Mouse (Mus musculus): ENCODE measurements at regions not wholly inside any gene's neighbourhood (a gene's known extent, or its start where the extent isn't known, plus 50 kb on each side); places are given as distances from the start of the nearest gene placed in this dataset.

DNA sequence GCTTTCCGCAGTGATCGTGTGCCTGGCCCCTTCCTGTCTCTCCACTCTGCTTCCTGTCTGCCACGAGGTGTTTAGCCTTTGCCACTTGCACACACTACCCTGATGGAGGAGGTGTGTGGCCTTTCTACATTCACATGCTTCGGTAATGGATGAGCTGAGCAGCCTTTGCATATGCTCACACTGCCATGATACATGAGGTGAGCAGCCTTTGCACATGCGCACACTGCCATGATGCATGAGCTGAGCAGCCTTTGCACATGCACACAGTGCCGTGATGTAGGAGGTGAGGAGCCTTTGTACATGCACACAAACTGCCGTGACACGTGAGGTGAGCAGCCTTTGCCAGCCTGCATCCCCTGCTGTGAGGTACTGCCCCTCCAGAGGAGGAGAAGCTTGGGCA, 58.3 kb downstream of the Erv3 start:
- DNase-seq, result no peak

DNA sequence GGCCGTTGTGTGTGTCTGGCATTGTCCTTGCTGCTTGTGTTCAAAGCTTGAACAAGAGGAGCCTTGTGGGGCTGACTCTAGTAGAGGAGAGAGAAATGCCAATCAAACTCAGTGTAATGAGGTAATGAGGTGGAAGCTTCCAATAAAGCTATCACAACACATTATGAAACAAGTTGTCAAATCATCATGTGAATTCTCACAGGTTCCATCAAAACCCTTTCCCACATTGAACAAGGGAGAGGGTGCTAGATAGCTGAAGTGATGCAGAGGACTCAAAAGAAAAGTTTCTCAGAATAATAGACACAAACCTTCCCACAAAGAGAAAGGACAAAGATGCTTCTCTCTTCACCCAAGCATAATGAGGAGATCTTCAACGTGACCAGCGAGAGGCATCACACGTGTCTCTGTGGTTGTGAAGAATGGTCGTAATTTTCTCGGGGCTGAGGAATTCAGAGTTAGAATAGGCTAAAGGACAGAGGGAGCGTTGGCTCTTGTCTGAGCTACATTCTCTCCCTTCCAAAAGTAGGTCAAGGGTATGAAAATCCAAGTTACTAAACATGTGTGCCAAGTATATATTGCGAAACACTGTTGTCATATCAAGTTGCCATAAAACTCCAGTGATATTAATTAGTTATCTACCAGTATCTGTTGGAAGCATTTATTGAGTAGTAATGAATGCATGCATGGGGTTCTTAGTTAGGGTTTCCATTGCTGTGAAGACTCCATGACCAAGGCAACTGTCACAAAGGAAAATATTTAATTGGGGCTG, 59.2 kb downstream of the Erv3 start:
- no peak for DNase-seq

DNA sequence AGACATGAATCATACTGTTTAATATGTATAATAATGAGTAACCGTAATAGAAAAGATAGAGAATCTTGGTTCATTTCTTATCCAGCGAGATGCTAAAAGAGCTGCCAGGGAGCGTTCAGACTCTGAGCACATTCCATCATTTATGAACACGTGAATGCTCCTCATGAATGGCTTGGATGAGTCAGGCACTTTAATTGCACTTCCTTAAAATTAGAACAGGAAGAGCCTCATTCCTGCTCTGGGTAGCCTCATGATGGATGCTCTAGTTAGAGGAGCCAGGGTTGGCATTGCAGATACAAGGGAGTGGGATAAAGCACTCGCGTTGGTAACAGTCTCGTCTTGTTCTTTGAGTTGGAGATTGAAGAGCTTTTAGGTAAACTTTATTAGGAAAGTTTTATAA, 60.1 kb downstream of the Erv3 start:
- no peak for DNase-seq

DNA sequence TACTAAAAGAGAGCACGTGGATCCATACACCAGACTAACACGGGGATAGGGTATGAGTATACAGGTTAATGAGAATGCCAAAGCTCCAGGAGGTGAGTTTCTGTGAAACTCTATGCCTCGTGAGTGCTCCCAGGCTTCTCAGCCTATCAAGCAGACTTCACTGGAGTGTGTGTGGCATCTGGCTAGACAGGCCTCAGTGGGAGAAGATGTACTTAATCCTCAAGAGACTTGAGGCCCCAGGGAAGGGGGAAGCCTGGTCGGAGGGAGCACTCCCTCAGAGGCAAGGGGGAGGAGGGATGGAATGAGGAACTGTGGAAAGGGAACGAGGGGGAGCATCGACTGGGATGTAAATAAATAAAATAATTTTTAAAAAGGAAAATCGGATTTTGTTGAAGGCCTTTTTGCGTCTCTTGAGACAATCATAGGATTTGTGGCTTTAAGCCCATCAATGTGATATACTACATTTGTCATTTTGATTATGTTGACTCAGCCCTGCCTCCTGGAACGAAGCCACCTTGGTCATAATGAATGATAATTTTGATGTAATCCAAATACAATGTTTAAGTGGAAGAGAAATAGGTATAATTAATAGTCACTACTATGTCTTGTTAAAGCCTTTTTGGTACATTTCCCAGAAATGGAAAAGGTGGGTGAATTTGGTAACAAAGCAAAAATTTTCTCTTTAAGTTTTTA, 62.4 kb downstream of the Erv3 start:
- no peak for DNase-seq

DNA sequence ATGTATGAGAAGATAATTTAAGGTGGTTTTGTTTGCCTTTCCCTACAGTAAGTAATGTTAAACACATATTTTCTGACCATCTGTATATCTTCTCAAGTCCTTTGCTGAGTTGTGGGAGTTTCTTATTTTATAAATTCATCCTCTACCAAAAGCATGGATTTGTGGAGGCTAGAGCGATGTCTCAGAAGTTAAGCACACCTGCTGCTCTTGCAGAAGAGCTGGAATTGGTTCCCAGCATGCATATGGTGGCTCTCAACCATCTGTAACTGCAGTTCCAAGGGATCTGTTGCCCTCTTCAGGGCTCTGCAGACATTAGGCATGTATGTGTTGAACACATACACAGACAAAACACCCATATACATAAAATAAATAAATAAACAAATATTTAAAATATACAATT, 84.2 kb downstream of the Erv3 start:
- DNase-seq, result no peak

DNA sequence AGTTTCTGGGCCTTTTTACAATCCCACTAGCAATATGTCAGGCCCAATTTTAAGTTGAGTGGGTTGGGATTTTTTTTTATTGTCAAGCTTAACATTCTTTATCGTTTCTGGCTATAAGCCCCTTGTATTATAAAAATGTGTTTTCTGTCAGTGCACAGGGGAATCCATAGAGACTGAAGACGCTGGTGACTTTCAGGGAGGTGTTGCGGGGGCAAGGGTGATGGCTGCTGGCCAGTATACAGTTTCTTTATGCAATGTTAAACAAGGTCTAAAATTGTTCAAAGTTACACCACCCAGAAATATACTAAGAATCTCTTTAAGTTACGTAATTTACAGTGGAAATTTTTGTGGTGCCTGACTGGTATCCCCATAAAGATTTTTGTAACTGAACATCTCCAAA, 85.9 kb downstream of the Erv3 start:
- no peak for DNase-seq

DNA sequence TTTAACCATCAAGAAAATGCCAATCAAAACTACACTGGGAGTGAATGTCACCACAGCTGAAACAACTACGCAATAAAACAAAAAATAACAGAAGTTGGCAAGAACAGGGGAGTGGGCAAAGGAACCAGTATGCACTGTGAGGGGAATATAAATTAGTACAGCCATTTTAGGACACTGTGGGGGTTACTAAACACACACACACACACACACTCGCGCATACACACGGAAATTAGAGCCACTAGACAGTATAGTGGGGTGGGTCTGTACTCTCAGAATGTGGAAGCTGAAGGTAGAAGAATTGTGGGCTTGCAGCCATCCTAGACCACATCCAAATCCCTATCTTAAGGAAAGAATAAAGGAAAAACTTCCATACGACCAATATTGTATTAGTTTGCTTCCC, 87.4 kb downstream of the Erv3 start:
- DNase-seq, result no peak

DNA sequence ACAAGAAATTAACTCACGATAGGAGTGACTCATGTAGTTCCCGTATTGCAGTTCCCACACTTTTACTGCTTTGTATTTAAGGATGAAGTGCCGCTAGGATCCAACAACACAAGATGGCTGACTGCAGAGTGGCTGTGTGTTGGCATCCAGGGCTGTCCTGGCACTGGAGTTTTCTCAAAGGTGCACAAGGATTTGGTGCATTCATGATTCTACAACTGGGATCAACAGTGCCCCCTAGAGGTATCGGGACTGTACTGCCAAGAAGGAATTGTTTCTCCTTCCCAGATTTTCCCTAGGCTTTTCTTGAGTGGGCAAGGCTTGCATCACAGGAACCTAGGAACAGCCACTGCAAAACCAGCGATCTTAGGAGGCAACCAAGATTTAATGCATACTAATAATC, 88.7 kb downstream of the Erv3 start:
- DNase-seq, result peak; percentile 4

DNA sequence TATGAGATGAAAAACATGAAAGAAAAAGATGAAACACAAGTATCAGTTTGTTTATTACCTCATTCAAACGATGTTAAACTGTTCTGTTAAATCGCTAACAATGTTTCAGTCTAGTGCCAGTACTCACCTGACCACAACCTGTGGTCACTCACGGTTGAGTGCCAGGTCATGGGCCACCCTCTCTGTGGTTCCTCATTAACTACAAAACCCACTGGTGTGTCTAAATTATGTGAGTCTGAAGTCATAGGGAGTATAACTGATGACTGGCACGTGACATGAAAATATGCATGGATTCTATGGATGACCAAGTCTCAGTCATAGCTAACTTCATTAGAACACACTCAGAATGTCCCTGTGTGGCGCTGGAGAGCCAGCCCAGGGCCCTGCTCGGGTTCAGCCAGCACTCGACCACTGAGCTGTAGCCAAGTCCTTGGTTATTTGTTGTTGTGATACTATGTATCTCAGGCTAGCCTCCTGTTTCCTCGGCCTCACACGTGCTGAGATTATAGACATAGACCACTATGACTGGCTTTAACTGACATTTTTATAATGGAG, 89.8 kb downstream of the Erv3 start:
- DNase-seq, result no peak

DNA sequence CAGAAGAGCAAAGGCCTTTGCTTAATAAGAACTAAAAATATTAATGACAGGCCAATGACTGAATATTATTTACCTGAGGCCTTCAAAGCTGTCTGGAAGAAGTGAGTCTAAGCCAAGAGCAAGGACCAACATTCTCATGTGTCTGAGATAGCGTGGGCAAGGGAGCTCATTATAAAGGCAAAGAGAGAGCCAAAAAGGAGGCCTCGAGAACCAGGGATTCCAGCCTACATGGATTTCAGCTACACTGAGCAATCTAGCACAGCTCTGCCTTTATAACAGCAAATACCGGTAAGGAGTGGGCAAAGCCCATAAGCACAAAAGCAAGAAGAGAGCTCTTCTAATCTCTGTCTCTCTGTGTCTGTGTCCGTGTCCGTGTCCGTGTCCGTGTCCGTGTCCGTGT, 93.0 kb downstream of the Erv3 start:
- no peak for DNase-seq

DNA sequence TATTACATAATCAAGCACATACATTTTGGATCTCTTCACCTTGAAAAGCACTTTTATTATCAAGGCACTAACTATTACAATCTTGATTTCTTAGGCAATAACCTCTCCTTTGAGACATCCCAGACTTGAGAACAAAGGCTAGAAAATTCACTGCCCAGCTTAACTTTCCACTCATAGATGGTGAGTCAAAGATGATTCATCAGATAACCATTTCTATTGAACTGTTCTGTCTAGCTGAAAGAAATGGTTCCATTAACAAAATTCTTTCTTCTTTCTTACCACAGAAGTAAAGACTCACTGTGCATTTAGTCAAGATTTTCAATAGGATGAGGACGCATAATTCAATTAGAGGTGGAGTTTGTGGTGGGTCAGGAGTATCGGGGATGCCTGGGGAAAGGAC, 98.0 kb downstream of the Erv3 start:
- no peak for DNase-seq

DNA sequence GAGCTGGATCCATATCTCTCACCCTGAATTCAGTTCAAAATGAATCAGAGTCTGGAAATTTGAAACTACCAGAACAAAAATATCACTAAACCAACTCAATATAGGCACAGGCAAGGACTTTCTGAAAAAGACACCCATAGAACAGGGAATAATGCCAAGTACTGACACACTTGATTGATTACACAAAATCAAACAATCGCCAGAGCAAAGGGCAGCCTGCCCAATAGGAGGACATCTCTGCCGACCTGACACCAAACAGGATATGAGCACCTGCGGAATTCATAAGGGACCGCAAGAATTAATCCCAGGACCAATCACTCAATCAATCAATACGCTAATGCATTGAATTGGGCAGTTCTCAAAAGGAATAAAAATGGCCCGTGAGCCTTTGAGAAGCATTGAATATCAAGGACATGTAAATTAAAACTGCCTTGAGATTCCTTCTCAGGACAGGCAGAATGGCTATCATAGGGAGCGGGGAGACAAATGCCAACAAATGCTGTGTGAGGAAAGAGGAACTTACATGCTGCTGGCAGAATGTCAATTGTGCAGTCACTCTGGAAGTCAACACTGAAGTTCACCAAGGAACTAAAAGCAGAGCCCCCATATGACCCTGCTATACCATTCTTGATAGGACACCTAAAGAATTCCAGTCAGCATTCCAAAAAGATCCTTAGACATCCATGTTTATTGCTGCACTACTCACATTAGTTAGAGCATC, 102.2 kb downstream of the Erv3 start:
- DNase-seq, result no peak

DNA sequence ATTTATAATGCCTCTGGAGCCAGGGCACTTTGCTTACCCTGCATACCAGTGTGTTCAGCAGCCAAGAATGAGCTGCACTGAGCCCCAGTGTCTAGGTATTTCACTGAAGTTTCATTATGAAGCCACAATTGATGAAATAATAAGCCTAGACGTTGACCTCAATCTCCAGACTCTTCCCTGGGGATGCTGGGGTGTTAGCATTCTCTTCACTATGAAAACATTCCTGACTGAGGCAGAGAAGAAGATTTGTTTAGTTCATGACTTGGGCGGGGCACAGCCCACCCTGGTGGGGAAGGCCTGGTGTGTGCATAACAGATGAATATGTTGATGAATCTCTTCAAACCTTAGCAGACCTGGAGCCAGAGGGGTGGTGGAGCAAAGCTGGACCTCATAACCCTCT, 104.4 kb downstream of the Erv3 start:
- DNase-seq, result no peak

DNA sequence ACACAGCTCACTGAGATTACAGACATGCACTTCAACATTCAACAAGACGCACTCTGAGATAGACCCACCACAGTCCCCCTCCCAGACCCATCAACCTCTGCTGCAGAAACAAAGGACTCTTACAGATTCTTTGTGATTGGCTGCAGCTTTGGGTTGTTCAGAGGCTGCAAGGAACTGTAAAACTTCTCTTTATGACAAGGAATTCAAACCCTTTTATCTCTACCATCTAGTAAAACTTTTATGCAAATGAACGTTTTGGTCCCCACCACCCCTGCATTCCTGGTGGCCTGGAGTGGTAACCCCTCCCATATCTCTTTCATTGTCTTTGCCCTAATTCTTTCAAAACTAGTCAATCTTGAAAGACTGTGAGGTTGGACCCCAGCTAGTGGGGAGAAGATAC, 106.1 kb downstream of the Erv3 start:
- no peak for DNase-seq

DNA sequence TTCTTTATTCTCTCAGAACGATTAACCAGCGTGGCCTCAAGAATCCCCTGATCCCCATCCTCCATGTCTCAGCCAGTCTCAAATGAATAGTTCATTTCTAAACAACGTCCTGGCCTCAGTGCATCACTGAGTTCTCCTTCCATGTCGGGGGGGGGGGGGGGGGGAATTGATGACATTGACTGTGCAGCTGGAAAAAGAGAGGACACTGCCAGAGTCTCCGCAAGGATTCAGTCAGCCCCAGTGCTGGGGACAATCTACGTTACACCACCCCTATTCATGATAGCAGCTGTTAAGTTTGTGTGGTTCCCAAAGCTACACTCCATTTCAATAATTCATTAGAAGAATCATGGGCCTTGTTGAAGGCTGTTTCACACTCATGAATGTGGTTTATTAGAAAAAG, 108.9 kb downstream of the Erv3 start:
- no peak for DNase-seq

DNA sequence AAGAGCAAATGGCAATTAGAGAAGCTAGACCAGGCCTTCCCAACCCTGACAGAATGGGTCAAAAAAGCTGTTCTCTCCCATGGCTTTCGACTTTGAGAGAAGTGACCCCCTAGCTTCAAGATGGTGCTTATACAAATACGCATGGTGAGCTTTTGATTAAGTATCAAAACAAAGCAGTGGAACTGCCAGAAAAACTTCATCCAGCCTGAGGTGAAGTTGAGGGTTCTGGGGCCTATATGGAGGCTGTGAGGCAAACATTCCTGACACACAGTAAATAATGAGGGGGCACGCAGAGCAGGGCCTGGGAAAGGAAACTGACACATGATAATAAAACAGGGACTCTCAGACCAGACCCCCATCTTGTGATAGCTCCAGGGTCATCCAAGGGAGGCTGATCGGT, 109.3 kb downstream of the Erv3 start:
- no peak for DNase-seq

DNA sequence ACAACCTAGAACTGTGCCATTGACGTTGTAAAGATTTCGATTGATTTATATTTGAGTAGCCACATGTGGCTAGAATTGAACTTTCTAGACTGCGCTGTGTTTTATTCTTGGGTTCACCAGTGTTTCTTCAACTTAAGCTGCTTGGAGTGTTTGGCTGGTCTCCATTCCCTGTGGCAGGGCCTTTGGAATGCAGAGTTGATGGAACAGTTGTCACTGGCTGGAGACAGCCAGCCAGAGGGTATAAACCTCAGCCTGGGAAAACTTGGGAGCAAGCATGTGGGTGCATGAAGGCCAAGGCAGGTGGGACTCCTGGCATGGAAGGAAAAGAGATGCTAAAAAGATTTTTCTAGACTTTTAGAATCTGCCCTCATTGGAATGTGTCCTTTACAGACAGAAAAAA, 109.8 kb downstream of the Erv3 start:
- no peak for DNase-seq

DNA sequence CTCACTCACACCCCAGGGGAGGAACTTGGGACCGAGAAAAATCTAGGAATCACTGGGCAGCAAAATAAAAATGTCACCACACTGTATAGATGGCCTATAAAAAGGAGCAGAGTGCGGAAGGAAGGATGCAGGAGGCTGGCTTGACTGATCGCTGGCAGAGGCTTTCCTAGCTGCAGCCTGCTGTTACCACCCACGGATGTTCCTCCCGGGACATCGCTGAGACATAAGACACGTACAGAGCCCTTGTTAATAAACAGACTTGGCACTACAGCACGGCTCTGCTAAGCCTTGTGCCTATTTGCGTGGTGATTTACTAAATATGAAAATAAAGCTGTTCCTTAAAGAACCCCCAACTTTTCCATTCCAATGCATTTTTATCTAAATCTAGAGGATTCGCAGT, 110.8 kb downstream of the Erv3 start:
- DNase-seq, result no peak

DNA sequence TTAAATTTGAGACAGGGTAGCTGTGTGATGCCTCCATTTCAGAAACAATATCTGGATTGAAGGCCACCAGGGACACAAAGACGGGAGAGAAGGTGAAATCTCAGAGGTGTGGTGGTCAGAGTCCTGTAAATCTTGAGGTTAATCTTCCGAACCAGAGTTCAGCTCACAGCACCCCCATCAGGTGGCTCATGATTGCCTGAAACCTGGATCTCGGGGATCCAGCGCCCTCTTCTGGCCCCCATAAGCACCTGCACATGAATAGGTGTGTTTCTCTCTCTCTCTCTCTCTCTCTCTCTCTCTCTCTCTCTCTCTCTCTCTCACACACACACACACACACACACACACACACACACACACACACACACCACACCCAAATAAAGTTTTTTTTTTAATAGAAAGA, 111.8 kb downstream of the Erv3 start:
- no peak for DNase-seq

DNA sequence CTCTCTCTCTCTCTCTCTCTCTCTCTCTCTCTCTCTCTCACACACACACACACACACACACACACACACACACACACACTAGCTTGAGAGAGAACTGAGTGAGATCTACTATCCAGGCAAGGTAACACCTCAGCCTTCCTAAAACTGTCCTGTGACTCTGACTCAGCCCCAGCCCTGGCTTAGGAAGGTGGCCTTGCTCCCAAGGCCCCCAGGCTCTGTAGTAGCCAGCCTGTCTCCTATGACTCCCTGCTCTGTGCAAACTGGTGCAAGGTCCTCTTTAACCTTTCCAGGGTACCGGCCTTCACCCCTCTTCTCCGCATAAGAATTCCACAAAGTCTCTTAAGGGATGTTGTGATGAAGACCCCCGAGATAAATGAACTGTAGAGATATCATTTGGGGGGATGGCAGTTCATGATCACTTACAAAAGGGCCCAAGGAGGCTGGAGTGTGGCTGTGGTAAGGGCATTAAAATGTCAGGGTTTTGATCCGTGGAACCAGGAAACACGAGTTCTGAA, 114.1 kb downstream of the Erv3 start:
- DNase-seq, result no peak

DNA sequence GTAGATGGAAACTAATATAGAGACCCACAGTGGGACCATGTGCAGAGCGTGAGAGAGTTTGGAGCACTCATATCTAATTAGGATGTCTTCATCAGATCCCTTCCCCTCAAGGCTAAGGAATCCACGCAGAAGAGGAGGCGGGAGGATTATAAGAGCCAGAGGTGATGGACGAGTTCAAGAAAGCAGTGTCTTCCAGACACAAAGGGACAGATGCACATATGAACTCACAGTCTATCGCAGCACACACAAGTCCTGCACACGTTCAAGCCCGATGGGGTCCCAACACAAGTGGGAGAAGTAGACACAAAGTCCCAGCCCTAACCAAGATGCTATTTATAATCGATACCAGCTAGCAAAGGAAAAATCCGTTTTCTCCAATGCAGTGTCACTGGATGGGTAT, 114.6 kb downstream of the Erv3 start:
- no peak for DNase-seq

DNA sequence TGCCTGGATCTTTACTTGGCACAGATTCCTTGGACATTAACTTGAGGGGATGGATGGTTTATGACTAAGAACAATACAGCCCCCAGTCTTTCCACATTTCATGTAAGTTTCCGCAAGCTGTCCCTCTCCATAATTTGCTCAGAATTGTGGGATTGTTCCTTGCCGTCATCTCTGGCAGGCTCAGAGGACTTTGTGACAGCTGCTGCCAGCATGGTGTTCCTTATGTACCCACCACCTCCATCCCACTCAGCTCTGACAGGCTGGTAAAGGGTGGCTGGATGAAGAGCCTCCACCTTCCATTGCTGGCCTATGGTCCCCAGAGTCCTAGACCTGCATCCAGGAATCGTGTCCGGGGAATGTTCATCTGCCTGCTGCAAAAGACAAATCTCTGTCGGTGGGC, 119.1 kb downstream of the Erv3 start:
- no peak for DNase-seq

DNA sequence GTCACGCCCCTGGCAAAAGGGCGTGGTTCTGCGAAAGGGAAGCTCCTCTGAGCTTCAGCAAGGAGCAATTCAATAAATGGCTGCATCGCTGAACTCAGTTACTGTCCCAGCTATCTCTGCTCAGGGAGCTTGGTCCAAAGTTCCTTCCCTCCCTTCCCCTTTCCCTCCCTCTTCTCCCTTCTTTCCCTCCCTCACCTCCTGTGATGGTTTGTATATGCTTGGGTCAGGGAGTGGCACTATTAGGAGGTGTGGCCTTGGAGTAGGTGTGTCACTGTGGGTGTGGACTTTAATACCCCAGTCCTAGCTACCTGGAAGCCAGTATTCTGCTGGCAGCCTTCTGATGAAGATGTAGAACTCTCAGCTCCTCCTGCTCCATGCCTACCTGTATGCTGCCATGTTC, 120.5 kb downstream of the Erv3 start:
- DNase-seq, result no peak

Data from cerebellum, adult 9-11 months (tissue).